Mouse (Mus musculus) 3T3-L1 (cell line): ENCODE data around the gene Tepsin.

Experiments used
- DNase-seq: peaks from one replicate; pipeline ENCODE4 v3.0.0-alpha.2; 2015; ENCODE audit warnings: low read depth, low spot score

Gene Tepsin

GRCm38 (mm10) chr11:120098588-120099511, at the start of gene Tepsin, which contains the start of gene Ndufaf8:
Gene Tepsin, minus strand, starts transcription at chr11:120098731.
Gene Ndufaf8, plus strand, starts transcription at chr11:120098928.
- DNase-seq: peak; percentile 97

GRCm38 (mm10) chr11:120143708-120144497, 45.4 kb upstream of the Tepsin start:
- DNase-seq: peak; percentile 26

- peak; percentile 54 for DNase-seq
Observed at GRCm38 (mm10) chr11:120142601-120143051, 44.1 kb upstream of the Tepsin start.

GRCm38 (mm10) chr11:120140255-120140654, 41.7 kb upstream of the Tepsin start:
- no peak for DNase-seq

- no peak for DNase-seq
Observed at GRCm38 (mm10) chr11:120139309-120139731, 40.8 kb upstream of the Tepsin start.

GRCm38 (mm10) chr11:120137625-120138004, 39.1 kb upstream of the Tepsin start:
- DNase-seq: no peak

GRCm38 (mm10) chr11:120136796-120137624, 38.5 kb upstream of the Tepsin start:
- DNase-seq: no peak

GRCm38 (mm10) chr11:120136195-120136594, 37.7 kb upstream of the Tepsin start:
- no peak for DNase-seq

- DNase-seq: no peak
Observed at GRCm38 (mm10) chr11:120134847-120135530, 36.5 kb upstream of the Tepsin start.

GRCm38 (mm10) chr11:120134148-120134547, 35.6 kb upstream of the Tepsin start:
- no peak for DNase-seq

GRCm38 (mm10) chr11:120129281-120129680, 30.8 kb upstream of the Tepsin start:
- DNase-seq: no peak

- peak; percentile 32 for DNase-seq
Observed at GRCm38 (mm10) chr11:120126845-120127244, 28.3 kb upstream of the Tepsin start.

GRCm38 (mm10) chr11:120122126-120122525, 23.6 kb upstream of the Tepsin start:
- DNase-seq: no peak

- DNase-seq: peak; percentile 77
Observed at GRCm38 (mm10) chr11:120120642-120121420, 22.3 kb upstream of the Tepsin start.

GRCm38 (mm10) chr11:120119936-120120541, 21.5 kb upstream of the Tepsin start:
- DNase-seq: no peak

- no peak for DNase-seq
Observed at GRCm38 (mm10) chr11:120119108-120119507, 20.6 kb upstream of the Tepsin start.

- no peak for DNase-seq
Observed at GRCm38 (mm10) chr11:120117626-120118025, 19.1 kb upstream of the Tepsin start.

- DNase-seq: no peak
Observed at GRCm38 (mm10) chr11:120114488-120115215, 16.1 kb upstream of the Tepsin start.

GRCm38 (mm10) chr11:120112136-120112535, 13.6 kb upstream of the Tepsin start:
- peak; percentile 49 for DNase-seq
